8 mouse cellular contexts compared by ENCODE assay signal in the genomic region with DNA sequence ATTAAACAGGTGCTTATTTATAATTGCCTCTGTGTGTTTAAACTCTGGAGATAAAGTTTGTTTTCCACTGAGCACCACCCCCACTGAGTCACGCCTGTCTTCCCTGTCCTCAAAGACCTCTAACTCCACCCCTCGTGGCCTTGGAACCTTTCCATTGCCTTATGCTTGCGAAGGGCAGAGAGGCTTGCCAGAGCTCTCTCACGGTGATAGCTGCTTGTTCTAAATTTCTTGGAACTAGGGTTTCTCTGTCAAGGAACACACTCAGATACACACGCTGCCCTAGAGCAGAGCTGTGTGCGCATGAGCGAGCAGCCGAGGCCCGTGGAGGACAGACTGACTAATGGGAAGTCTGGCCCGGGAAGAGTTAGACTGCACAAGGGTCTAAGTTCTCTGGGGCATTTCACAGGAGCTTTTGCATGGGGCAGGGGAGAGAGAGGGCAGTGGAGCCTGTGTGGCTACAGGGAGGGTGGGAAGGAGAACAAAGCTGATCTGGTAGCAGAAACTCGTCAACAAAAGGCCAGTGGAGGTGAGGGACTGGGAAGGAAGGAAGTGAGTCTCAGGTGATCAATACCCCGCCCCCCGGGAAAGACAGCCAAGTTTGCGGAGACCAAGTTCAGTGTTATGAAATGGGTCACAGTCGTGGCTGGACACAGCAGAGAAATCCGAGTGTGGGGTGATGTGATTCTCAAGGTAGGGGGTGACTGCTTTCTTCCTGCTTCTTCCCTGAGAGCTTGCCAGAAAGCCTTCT. TPM values are rescaled to one million over a fixed set of nuclear protein-coding genes. Genes with fewer than 3 reads are reported as not detected.
DNase-seq lines count a peak whose midpoint lies in the region; ATAC-seq lines count a peak whose summit lies in the region.

No protein-coding gene starts in this region.

- intact Hi-C loops in left cerebral cortex, postnatal 4 days (cut with DNase I): no loop called here
- intact Hi-C loops in left cerebral cortex, postnatal 14 days (cut with DNase I): no loop called here

- peak; percentile 41 for DNase-seq in left cerebral cortex, postnatal 4 days
- no peak for DNase-seq in left cerebral cortex, adult 18-20 months (ENCODE audit: low spot score in 2 of 2)
- peak; percentile 77 for DNase-seq in adipocyte (ENCODE audit: low spot score)
- DNase-seq in gastrocnemius, adult 8-10 months (ENCODE audit: low spot score in 2 of 2): peak; percentile 72 to 74
- peak; percentile 89 for DNase-seq in kidney, adult 11 months
- DNase-seq in frontal cortex, adult 2 months (ENCODE audit: extremely low spot score in 1 of 2, low spot score in 1 of 2): no peak
- DNase-seq in left cerebral cortex, postnatal 14 days (ENCODE audit: low spot score in 2 of 2): no peak

- peak; percentile 64 for ATAC-seq in megakaryocyte, adult 5-6 weeks (ENCODE audit: poor library complexity, severe bottlenecking)

RNA-seq across cellular contexts. Expression of a gene that starts 51.1 kb away (rescaled TPM):
- 10 to 100 TPM; 43.1 to 46.5 TPM for total RNA-seq in left cerebral cortex, postnatal 4 days (2021)
- 10 to 100 TPM; 48.5 to 56.6 TPM for total RNA-seq in left cerebral cortex, adult 18-20 months (2021)
- 10 to 100 TPM; 25.6 to 32.1 (median 27.9) TPM for total RNA-seq in gastrocnemius, adult 8-10 months (2022)
- 58.1 and 60.0 TPM in 2 replicates for total RNA-seq in megakaryocyte, adult 5-6 weeks (2015)
- 78.3 and 91.7 TPM in 2 replicates for total RNA-seq in megakaryocyte, adult 5-6 weeks (2017)
- 31.8 and 33.9 TPM in 2 replicates for polyA plus RNA-seq in frontal cortex, adult 2 months (2012; rRNA removed)
- 10 to 100 TPM; 39.0 to 41.8 TPM for total RNA-seq in left cerebral cortex, postnatal 14 days (2021)

Comparison
In these comparisons a context has a peak if more than half of its experiments do, and no peak if none do; other contexts are left out.
1. DNase-seq: peak in left cerebral cortex, postnatal 4 days (single experiment), adipocyte (single experiment), gastrocnemius, adult 8-10 months (2 of 2) and kidney, adult 11 months (single experiment); none in left cerebral cortex, adult 18-20 months (0 of 2), frontal cortex, adult 2 months (0 of 2) and left cerebral cortex, postnatal 14 days (0 of 2).